In the genomic region with DNA sequence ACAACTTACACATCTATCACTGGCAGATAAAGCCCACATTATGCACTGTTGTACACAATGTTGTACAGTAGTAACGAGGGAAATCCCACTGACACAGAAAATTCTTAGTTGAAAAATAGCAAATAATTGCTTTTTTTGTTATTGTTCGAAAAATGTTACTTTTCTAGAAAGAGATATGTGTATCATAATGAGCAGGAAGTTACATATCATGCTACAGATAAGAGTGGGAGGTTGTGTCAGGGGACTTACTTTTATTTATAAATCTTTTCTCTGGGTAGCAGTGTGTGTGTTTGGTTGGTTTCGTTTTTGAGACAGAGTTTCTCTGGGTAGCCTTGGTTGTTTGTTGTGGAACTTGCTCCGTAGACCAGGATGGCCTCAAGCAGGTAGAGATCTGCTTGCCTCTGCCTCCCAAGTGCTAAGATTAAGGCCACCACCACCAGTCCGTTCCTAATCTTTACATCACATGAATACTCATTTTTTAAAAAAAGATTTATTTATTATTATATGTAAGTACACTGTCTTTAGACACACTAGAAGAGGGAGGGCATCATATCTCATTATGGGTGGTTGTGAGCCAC, we compare ENCODE assay signal across 8 mouse cellular contexts. TPM values are rescaled to one million over a fixed set of nuclear protein-coding genes. Genes with fewer than 3 reads are reported as not detected.
DNase-seq lines count a peak whose midpoint lies in the region; ATAC-seq and TF ChIP-seq lines count a peak whose summit lies in the region.

No protein-coding gene starts in this region.

- peak overlapping the region; percentile 91 for H3K27ac ChIP-seq in layer of hippocampus, adult 2 months
- peak overlapping the region; percentile 53; the same call in 1 of the 2 replicates for H3K27ac ChIP-seq in bone marrow macrophage, adult 2 months (ENCODE audit: insufficient read depth, low read depth, low read length)
- peak overlapping the region; percentile 82; the same call in 1 of the 2 replicates for H3K27ac ChIP-seq in intestine, embryonic 14.5 days (ENCODE audit: low read depth)
- H3K27ac ChIP-seq in neural tube, embryonic 12.5 days: 0 out of 2 replicates have a peak overlapping the region, but pooled peaks have one; percentile 62

- peak overlapping the region; percentile 82 for H3K9ac ChIP-seq in intestine, embryonic 14.5 days (ENCODE audit: low read length)
- H3K9ac ChIP-seq in neural tube, embryonic 12.5 days: peak overlapping the region; percentile 63

- no peak for ATAC-seq in intestine, embryonic 14.5 days (replicated peaks; ENCODE audit: low FRiP score, low TSS enrichment, low read depth)
- ATAC-seq in neural tube, embryonic 12.5 days (ENCODE audit: low FRiP score, low read depth): no peak

- DNase-seq in layer of hippocampus, adult 2 months (ENCODE audit: low spot score in 2 of 2): no peak
- DNase-seq in layer of hippocampus, postnatal 10 days (ENCODE audit: low spot score in 2 of 2): no peak
- no peak for DNase-seq in intestine, embryonic 14.5 days (ENCODE audit: low spot score)
- no peak for DNase-seq in layer of hippocampus, postnatal 25 days (ENCODE audit: extremely low spot score in 1 of 2, low spot score in 1 of 2)
- no peak for DNase-seq in urinary bladder, adult 2 months (ENCODE audit: low spot score)
- DNase-seq in right cerebral cortex, postnatal 14 days: no peak

- H3K4me1 ChIP-seq in bone marrow macrophage, adult 2 months (ENCODE audit: control insufficient read depth, insufficient read depth, low read length): peaks cover 16% of the 10 kb centered on the region
- peaks cover 9% of the 10 kb centered on the region for H3K4me1 ChIP-seq in intestine, embryonic 14.5 days (replicated peaks; ENCODE audit: control insufficient read depth, insufficient read depth, low read length)
- peaks cover 21% of the 10 kb centered on the region for H3K4me1 ChIP-seq in neural tube, embryonic 12.5 days

- WGBS in intestine, embryonic 14.5 days: 86% methylated on average over 5 of the region's 5 CpGs
- WGBS in neural tube, embryonic 12.5 days: 91% methylated on average over 5 of the region's 5 CpGs

- no peak for TF ChIP-seq CTCF in layer of hippocampus, adult 2 months (conservative IDR thresholded peaks at IDR 0.05)
- no peak for TF ChIP-seq CTCF in bone marrow macrophage, adult 2 months (IDR thresholded peaks at IDR 0.05; ENCODE audit: low read depth, low read length)

- peak overlapping the region; percentile 75 for H3K4me3 ChIP-seq in layer of hippocampus, adult 2 months
- H3K4me3 ChIP-seq in bone marrow macrophage, adult 2 months (ENCODE audit: insufficient read depth, low read length): peak overlapping the region; percentile 96
- peak overlapping the region; percentile 92 for H3K4me3 ChIP-seq in intestine, embryonic 14.5 days (ENCODE audit: low read depth, low read length)
- peak overlapping the region; percentile 88 for H3K4me3 ChIP-seq in neural tube, embryonic 12.5 days

- peaks cover 25% of the 10 kb centered on the region for H3K36me3 ChIP-seq in intestine, embryonic 14.5 days (ENCODE audit: control insufficient read depth, insufficient read depth, low read length)
- peaks cover 23% of the 10 kb centered on the region for H3K36me3 ChIP-seq in neural tube, embryonic 12.5 days

- TF ChIP-seq POLR2A in bone marrow macrophage, adult 2 months (IDR thresholded peaks at IDR 0.05; ENCODE audit: borderline replicate concordance, low read depth, low read length): no peak

- no peaks in the 10 kb centered on the region for H3K27me3 ChIP-seq in intestine, embryonic 14.5 days (replicated peaks; ENCODE audit: control insufficient read depth, insufficient read depth, low read length)
- H3K27me3 ChIP-seq in neural tube, embryonic 12.5 days (replicated peaks): no peaks in the 10 kb centered on the region

- peak overlapping the region; percentile 74 for H3K4me2 ChIP-seq in intestine, embryonic 14.5 days (ENCODE audit: low read length)
- H3K4me2 ChIP-seq in neural tube, embryonic 12.5 days (replicated peaks): peak overlapping the region; percentile 89

- H3K9me3 ChIP-seq in intestine, embryonic 14.5 days (ENCODE audit: control insufficient read depth, low read length): no peaks in the 10 kb centered on the region
- H3K9me3 ChIP-seq in neural tube, embryonic 12.5 days: no peaks in the 10 kb centered on the region

RNA-seq across cellular contexts. Expression of a gene that starts 1.0 kb away (rescaled TPM):
- total RNA-seq in layer of hippocampus, adult 2 months (2021): 100 to 1,000 TPM; 113 to 127 TPM
- total RNA-seq in layer of hippocampus, postnatal 10 days (2021): 10 to 100 TPM; 87.6 to 89.7 TPM
- polyA plus RNA-seq in bone marrow macrophage, adult 2 months (2012; ENCODE audit: insufficient read depth, insufficient read length, missing spikeins): 32.8 and 33.6 TPM in 2 replicates
- polyA plus RNA-seq in intestine, embryonic 14.5 days (2014; fragmentation: Nextera tagmentation; extraction: Ambion mirVana): 28.4 and 37.0 TPM in 2 replicates
- 31.0 and 33.0 TPM in 2 replicates for polyA plus RNA-seq in neural tube, embryonic 12.5 days (2016; fragmentation: Nextera tagmentation; extraction: Ambion mirVana)
- total RNA-seq in layer of hippocampus, postnatal 25 days (2021): 100 to 1,000 TPM; 114 to 123 TPM
- polyA plus RNA-seq in urinary bladder, adult 2 months (2012; rRNA removed): 34.4 and 35.3 TPM in 2 replicates

RNA-seq across cellular contexts. Expression of a gene that starts 16.8 kb away (rescaled TPM):
- total RNA-seq in layer of hippocampus, adult 2 months (2021): 10 to 100 TPM; 54.7 to 55.7 TPM
- 10 to 100 TPM; 39.6 to 44.2 TPM for total RNA-seq in layer of hippocampus, postnatal 10 days (2021)
- polyA plus RNA-seq in bone marrow macrophage, adult 2 months (2012; ENCODE audit: insufficient read depth, insufficient read length, missing spikeins): 41.3 and 44.7 TPM in 2 replicates
- polyA plus RNA-seq in intestine, embryonic 14.5 days (2014; fragmentation: Nextera tagmentation; extraction: Ambion mirVana): 25.3 and 29.5 TPM in 2 replicates
- polyA plus RNA-seq in neural tube, embryonic 12.5 days (2016; fragmentation: Nextera tagmentation; extraction: Ambion mirVana): 36.9 and 37.8 TPM in 2 replicates
- 10 to 100 TPM; 49.0 to 51.4 TPM for total RNA-seq in layer of hippocampus, postnatal 25 days (2021)
- polyA plus RNA-seq in urinary bladder, adult 2 months (2012; rRNA removed): 22.0 and 26.8 TPM in 2 replicates

RNA-seq across cellular contexts. Expression of a gene that starts 18.4 kb away (rescaled TPM):
- total RNA-seq in layer of hippocampus, adult 2 months (2021): 10 to 100 TPM; 29.5 to 30.2 TPM
- total RNA-seq in layer of hippocampus, postnatal 10 days (2021): 10 to 100 TPM; 36.4 to 39.0 TPM
- polyA plus RNA-seq in bone marrow macrophage, adult 2 months (2012; ENCODE audit: insufficient read depth, insufficient read length, missing spikeins): 9.4 and 11.5 TPM in 2 replicates
- 37.8 and 38.1 TPM in 2 replicates for polyA plus RNA-seq in intestine, embryonic 14.5 days (2014; fragmentation: Nextera tagmentation; extraction: Ambion mirVana)
- 44.1 and 45.5 TPM in 2 replicates for polyA plus RNA-seq in neural tube, embryonic 12.5 days (2016; fragmentation: Nextera tagmentation; extraction: Ambion mirVana)
- total RNA-seq in layer of hippocampus, postnatal 25 days (2021): 10 to 100 TPM; 32.6 to 34.7 TPM
- 20.0 and 22.2 TPM in 2 replicates for polyA plus RNA-seq in urinary bladder, adult 2 months (2012; rRNA removed)

RNA-seq across cellular contexts. Expression of a gene that starts 28.7 kb away (rescaled TPM):
- 100 to 1,000 TPM; 710 to 726 TPM for total RNA-seq in layer of hippocampus, adult 2 months (2021)
- total RNA-seq in layer of hippocampus, postnatal 10 days (2021): 100 to 1,000 TPM; 701 to 748 TPM
- polyA plus RNA-seq in bone marrow macrophage, adult 2 months (2012; ENCODE audit: insufficient read depth, insufficient read length, missing spikeins): 2,665 and 2,801 TPM in 2 replicates
- polyA plus RNA-seq in intestine, embryonic 14.5 days (2014; fragmentation: Nextera tagmentation; extraction: Ambion mirVana): 2,858 and 3,005 TPM in 2 replicates
- polyA plus RNA-seq in neural tube, embryonic 12.5 days (2016; fragmentation: Nextera tagmentation; extraction: Ambion mirVana): 1,233 and 1,284 TPM in 2 replicates
- 100 to 1,000 TPM; 616 to 726 TPM for total RNA-seq in layer of hippocampus, postnatal 25 days (2021)
- 1,336 and 1,393 TPM in 2 replicates for polyA plus RNA-seq in urinary bladder, adult 2 months (2012; rRNA removed)

RNA-seq across cellular contexts. Expression of a gene that starts 29.2 kb away (rescaled TPM):
- total RNA-seq in layer of hippocampus, adult 2 months (2021): 10 to 100 TPM; 63.9 to 75.2 TPM
- total RNA-seq in layer of hippocampus, postnatal 10 days (2021): 100 to 1,000 TPM in 1 of 2 experiments, 10 to 100 TPM in 1; 84.2 to 109 TPM
- polyA plus RNA-seq in bone marrow macrophage, adult 2 months (2012; ENCODE audit: insufficient read depth, insufficient read length, missing spikeins): 64.9 and 82.4 TPM in 2 replicates
- 113 and 120 TPM in 2 replicates for polyA plus RNA-seq in intestine, embryonic 14.5 days (2014; fragmentation: Nextera tagmentation; extraction: Ambion mirVana)
- 266 and 275 TPM in 2 replicates for polyA plus RNA-seq in neural tube, embryonic 12.5 days (2016; fragmentation: Nextera tagmentation; extraction: Ambion mirVana)
- total RNA-seq in layer of hippocampus, postnatal 25 days (2021): 10 to 100 TPM; 65.1 to 76.5 TPM
- 55.6 and 68.6 TPM in 2 replicates for polyA plus RNA-seq in urinary bladder, adult 2 months (2012; rRNA removed)
